Mouse (Mus musculus) lung, embryonic 14.5 days (tissue): ENCODE results near the gene Rbms1. TPM values are rescaled to one million over a fixed set of nuclear protein-coding genes. Genes with fewer than 3 reads are reported as not detected.

Source experiments
- ATAC-seq: fragments of 200-750 bp; cut with Nextera tagmentation; 2 replicates; pipeline ENCODE4 v1.8.0; 2017; ENCODE audit warnings: mild to moderate bottlenecking, moderate TSS enrichment, moderate library complexity; ENCODE audit not compliant: insufficient read depth
- DNase-seq: peaks from one replicate; pipeline ENCODE4 v3.0.0-alpha.2; 2015
- H3K27ac ChIP-seq: fragments of 300-500 bp; sonication (generic); 2 replicates; pipeline ENCODE4 v1.5.1; 2014; ENCODE audit warnings: low read depth, mild to moderate bottlenecking, moderate library complexity
- H3K27me3 ChIP-seq: fragments of 300-500 bp; sonication (generic); 2 replicates; pipeline ENCODE4 v1.6.1; 2014; ENCODE audit warnings: low read length, control low read depth; ENCODE audit not compliant: insufficient read depth
- H3K36me3 ChIP-seq: fragments of 300-500 bp; sonication (generic); 2 replicates; pipeline ENCODE4 v1.6.1; 2014; ENCODE audit warnings: control low read depth; ENCODE audit not compliant: insufficient read depth
- H3K4me1 ChIP-seq: fragments of 300-500 bp; sonication (generic); 2 replicates; pipeline ENCODE4 v1.6.1; 2014; ENCODE audit warnings: antibody characterized with exemption, control low read depth; ENCODE audit not compliant: insufficient read depth
- H3K4me2 ChIP-seq: fragments of 300-500 bp; sonication (generic); 2 replicates; pipeline ENCODE4 v1.6.1; 2014; ENCODE audit warnings: mild to moderate bottlenecking
- H3K4me3 ChIP-seq: fragments of 300-500 bp; sonication (generic); 2 replicates; pipeline ENCODE4 v1.5.1; 2014; ENCODE audit warnings: low read depth, low read length
- H3K9ac ChIP-seq: fragments of 300-500 bp; sonication (generic); 2 replicates; pipeline ENCODE4 v1.6.1; 2014
- H3K9me3 ChIP-seq: fragments of 300-500 bp; sonication (generic); 2 replicates; pipeline ENCODE4 v1.6.1; 2016; ENCODE audit warnings: low read depth, low read length, control low read depth
- CTCF ChIP-seq: IDR thresholded peaks from 2 replicates; pipeline ENCODE4 v1.5.1; 2016; ENCODE audit warnings: antibody characterized with exemption, low read depth
- WGBS: fragments of 180-500 bp; shearing (Covaris S2); extraction: QIAGEN DNeasy Blood & Tissue Kit; methylation state at CpG from one replicate; pipeline ENCODE4 v1.1.7; 2014; 5-methylcytosine and 5-hydroxymethylcytosine counted together
- polyA plus RNA-seq: library from polyadenylated mRNA; unstranded; fragments of >200 nt; fragmentation: Nextera tagmentation; extraction: Ambion mirVana; gene quantifications from 2 replicates; pipeline ENCODE4 v1.2.1, GENCODE M21; 2014

The Rbms1 gene
- polyA plus RNA-seq, 1 experiment from 2014 or later, result 136 TPM

DNA sequence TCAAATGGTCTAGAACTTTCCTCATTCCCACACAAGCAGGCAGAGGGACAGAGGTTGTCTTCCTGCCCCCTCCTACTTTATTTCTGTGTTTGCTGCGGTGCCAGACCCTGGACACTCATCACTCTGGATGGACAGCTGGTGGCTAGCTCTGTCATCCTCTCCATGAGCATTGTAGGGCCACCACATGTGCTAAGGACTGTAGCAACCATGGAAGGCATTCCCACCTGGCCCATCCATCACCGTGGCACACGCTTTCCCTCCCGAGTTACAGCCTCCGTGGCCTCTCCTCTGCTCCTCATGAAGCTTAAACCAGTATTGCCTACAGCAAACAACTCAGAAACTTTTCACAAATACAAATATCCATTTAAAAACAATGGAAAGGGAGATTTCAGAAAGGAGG, 34.0 kb downstream of the Rbms1 start:
- no peaks in the 10 kb centered on the region for H3K27me3 ChIP-seq
- no peak overlapping the region for H3K9ac ChIP-seq
- TF ChIP-seq CTCF, result no peak
- H3K9me3 ChIP-seq, result no peaks in the 10 kb centered on the region
- no peak overlapping the region for H3K4me2 ChIP-seq
- no peak for DNase-seq
- H3K4me1 ChIP-seq, result peaks cover 8% of the 10 kb centered on the region; the same call in 1 of the 2 replicates
- 93% methylated on average over 5 of the region's 5 CpGs for WGBS
- H3K27ac ChIP-seq, result no peak overlapping the region
- no peak overlapping the region for H3K4me3 ChIP-seq
- H3K36me3 ChIP-seq, result no peaks in the 10 kb centered on the region
- no peak; the same call in 1 of the 2 replicates for ATAC-seq

DNA sequence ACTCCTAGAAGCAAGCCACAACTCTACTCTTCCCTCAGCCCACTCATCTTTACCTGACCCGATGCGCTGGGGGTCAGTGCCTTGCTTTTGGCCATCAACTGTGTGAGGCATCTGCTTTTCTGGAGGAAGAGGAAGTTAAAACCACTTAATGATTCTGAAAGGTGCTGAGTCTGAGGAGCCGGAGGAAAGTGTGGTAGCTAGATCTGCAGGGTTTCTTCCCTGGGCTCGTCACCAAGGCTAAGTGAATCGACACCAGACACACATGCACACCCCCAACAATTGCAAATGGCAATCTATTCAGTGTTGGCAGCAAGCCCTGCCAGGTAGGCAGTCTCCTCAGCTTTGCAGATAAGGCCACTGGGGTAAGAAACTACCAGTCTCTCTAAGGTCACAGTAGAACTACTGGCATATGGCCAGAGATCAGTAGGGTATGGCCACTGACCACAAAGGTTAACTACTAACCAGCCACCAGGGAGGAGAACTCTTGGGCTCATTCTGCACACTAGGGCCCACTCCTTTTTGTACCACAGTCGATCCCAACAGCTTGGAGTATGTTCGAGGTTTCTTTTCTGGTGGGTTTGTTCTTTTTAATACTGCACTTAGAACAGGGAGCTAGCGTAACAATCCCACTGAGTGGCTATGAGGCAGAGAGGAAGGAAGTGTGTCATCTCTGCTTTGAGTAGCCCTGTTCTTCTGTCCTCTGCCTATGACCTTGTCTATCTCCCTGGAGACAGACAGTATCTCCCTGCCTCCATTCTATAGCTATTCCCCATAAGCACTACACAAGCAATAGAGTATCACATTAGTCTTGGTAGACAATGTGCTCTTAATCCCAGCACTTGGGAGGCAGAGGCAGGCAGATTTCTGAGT, 34.9 kb downstream of the Rbms1 start:
- H3K4me2 ChIP-seq, result no peak overlapping the region
- no peaks in the 10 kb centered on the region for H3K27me3 ChIP-seq
- no peaks in the 10 kb centered on the region for H3K36me3 ChIP-seq
- no peak overlapping the region for H3K9ac ChIP-seq
- ATAC-seq (no peak; the same call in 1 of the 2 replicates), DNase-seq (no peak)
- no peak for TF ChIP-seq CTCF
- 83% methylated on average over 8 of the region's 8 CpGs for WGBS
- peaks cover 16% of the 10 kb centered on the region for H3K4me1 ChIP-seq
- no peak overlapping the region for H3K4me3 ChIP-seq
- no peaks in the 10 kb centered on the region for H3K9me3 ChIP-seq
- no peak overlapping the region for H3K27ac ChIP-seq

DNA sequence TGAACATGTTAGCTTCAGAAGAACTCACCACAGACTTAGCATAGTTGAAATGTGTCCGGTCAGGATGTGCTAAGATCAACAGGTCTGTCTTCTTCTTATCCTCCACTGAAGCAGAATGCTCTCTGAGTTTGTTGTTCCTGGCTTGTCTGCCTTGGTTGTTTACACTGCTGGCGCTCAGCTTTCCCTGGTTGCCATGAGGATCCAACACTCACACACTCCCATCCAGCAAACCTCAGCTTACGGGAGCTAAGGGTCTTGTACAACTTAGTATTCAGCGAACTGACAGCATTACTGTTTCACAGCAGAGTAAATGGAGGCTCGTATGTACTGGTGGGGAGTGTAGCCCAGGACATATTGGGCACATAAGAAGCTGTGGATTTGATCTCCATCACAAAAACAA, 37.9 kb downstream of the Rbms1 start:
- Histone ChIP-seq H3K4me3 (no peak overlapping the region), H3K9me3 (no peaks in the 10 kb centered on the region), H3K27ac (no peak overlapping the region), H3K27me3 (no peaks in the 10 kb centered on the region), H3K4me1 (peaks cover 27% of the 10 kb centered on the region), H3K4me2 (no peak overlapping the region), H3K9ac (no peak overlapping the region), H3K36me3 (no peaks in the 10 kb centered on the region)
- ATAC-seq, result no peak
- DNase-seq, result no peak
- no peak for TF ChIP-seq CTCF
- 52% methylated on average over 5 of the region's 5 CpGs for WGBS

DNA sequence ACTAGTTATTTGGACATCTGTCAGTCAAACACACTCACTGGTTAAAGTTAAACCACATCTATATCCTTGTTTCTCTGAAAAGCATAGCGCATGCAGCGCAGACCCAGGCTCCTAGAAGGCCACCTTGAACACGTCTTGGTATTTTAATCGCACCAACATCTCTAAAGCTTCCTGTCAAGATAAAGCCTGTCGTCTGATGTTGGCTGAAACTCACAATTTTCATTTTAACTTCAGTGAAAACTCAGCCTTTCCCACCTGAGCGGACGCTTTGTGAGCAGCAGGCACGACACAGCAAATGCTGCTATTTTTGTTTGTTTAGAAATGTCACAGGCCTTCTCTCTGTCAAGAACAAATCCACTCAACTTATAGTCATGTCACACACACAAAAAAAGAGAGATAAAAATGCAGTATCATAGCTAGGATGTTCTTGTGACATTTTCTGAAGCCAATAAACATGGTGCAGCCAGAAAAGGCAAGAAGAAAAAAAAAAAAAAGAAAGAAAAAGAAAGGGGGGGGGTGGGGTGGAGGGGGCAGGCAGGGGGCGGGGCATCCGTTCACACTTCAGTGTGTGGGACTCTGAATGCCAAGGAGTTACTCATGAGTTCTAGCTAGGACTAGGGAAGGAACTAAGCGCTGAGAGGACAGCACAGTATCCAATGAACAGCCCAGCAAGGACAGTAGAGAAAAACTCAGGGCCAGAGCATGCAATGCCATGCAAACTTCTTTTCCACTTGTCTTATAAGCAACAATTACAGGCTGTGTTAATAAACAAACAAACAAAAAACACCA, 39.0 kb downstream of the Rbms1 start:
- ATAC-seq (no peak), DNase-seq (no peak)
- 40% methylated on average over 11 of the region's 11 CpGs for WGBS
- TF ChIP-seq CTCF, result no peak
- Histone ChIP-seq H3K27me3 (no peaks in the 10 kb centered on the region), H3K9me3 (no peaks in the 10 kb centered on the region), H3K36me3 (no peaks in the 10 kb centered on the region), H3K4me1 (peaks cover 29% of the 10 kb centered on the region), H3K4me2 (no peak overlapping the region; the same call in 1 of the 2 replicates), H3K4me3 (no peak overlapping the region), H3K9ac (no peak overlapping the region), H3K27ac (peak overlapping the region; percentile 42; the same call in 1 of the 2 replicates)

DNA sequence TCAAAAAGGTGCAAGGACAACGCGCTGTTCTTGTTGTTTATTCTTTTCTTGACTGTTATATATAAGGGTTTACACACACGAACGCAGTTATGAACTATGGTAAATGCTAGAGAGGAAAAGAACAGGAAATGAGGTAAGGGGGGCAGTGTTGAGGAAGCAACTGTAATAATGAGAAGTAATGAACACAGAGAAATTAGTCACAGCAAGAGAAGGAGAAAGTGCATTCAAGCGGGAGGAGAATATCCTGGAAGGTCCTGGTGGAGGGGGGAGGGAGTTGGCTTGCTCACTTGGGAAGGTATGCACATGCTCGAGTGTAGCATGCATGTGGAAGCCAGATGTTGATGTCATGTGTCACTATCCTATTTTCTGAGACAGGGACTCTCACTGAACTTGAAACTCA, 39.9 kb downstream of the Rbms1 start:
- Histone ChIP-seq H3K9ac (no peak overlapping the region), H3K27ac (peak overlapping the region; percentile 75), H3K4me2 (peak overlapping the region; percentile 12; the same call in 1 of the 2 replicates), H3K4me3 (no peak overlapping the region), H3K4me1 (peaks cover 33% of the 10 kb centered on the region), H3K27me3 (no peaks in the 10 kb centered on the region), H3K9me3 (no peaks in the 10 kb centered on the region), H3K36me3 (no peaks in the 10 kb centered on the region)
- DNase-seq (no peak), ATAC-seq (peak; percentile 32; the same call in 1 of the 2 replicates)
- 24% methylated on average over 6 of the region's 6 CpGs for WGBS
- TF ChIP-seq CTCF, result no peak

DNA sequence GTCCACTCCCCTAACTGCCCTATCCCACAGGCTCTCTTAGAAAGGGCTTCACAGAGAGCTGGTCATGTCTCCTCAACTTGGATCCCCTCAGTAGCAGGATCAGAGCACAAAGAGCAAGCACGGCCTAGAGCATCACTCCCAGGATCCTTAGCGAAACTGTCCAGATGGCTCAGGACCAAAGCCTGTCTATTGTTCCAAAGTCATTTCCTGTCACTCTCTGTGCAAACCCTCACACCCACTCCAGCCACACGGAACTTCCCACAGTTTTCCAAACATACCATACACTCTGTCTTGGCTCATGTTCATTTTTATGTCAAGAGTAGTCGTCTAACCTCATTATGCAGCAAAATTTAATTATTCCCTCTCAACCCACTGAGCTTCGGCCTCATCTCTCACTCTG, 40.6 kb downstream of the Rbms1 start:
- no peaks in the 10 kb centered on the region for H3K27me3 ChIP-seq
- no peaks in the 10 kb centered on the region for H3K36me3 ChIP-seq
- ATAC-seq (peak; percentile 87), DNase-seq (peak; percentile 83)
- no peak for TF ChIP-seq CTCF
- H3K4me3 ChIP-seq, result no peak overlapping the region
- peak overlapping the region; percentile 75 for H3K27ac ChIP-seq
- no peak overlapping the region for H3K9ac ChIP-seq
- peaks cover 33% of the 10 kb centered on the region for H3K4me1 ChIP-seq
- no peaks in the 10 kb centered on the region for H3K9me3 ChIP-seq
- no peak overlapping the region for H3K4me2 ChIP-seq
- 31% methylated on average over 5 of the region's 5 CpGs for WGBS

DNA sequence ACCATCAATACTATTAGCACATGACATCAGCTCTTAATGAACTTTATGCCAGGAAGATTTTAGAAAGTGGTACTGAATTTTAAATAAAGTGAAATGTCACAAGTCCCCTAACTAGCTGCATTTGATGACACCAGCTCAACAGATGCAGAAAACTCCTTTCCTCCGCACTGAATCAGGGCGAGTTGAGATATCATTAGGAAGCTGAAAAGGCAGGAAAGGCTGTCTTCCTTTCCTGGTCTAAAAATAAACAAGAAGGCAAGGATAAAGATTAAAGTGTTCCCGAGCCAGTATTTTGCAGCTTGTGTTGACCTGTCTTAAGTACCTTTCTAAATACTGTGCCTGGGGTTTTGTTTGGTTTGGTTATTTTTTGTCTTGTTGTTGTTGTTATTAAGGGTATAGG, 42.9 kb downstream of the Rbms1 start:
- H3K4me2 ChIP-seq, result no peak overlapping the region
- no peaks in the 10 kb centered on the region for H3K27me3 ChIP-seq
- 25% methylated on average over 3 of the region's 3 CpGs for WGBS
- ATAC-seq, result no peak
- no peaks in the 10 kb centered on the region for H3K36me3 ChIP-seq
- no peak for TF ChIP-seq CTCF
- peak; percentile 24 for DNase-seq
- peaks cover 29% of the 10 kb centered on the region for H3K4me1 ChIP-seq
- H3K9ac ChIP-seq, result no peak overlapping the region
- H3K4me3 ChIP-seq, result no peak overlapping the region
- no peak overlapping the region for H3K27ac ChIP-seq
- H3K9me3 ChIP-seq, result no peaks in the 10 kb centered on the region
